Mouse (Mus musculus) hindbrain, embryonic 10.5 days (tissue): ENCODE data around the gene Vim. TPM values are rescaled to one million over a fixed set of nuclear protein-coding genes. Genes with fewer than 3 reads are reported as not detected.
A peak's percentile ranks its signal among the peaks of the same experiment; 100 is the strongest.
"Not testable (repeated sequence)": the region's sequence is repeated elsewhere in the genome, so short reads cannot be mapped to it uniquely, and the experiment has no call there.

Source experiments
- DNase-seq: peaks from one replicate; pipeline ENCODE4 v3.0.0-alpha.2; 2017; ENCODE audit warnings: low spot score
- H3K27ac ChIP-seq: fragments of 300-500 bp; sonication (generic); 2 replicates; pipeline ENCODE4 v1.5.1; 2016; ENCODE audit warnings: mild to moderate bottlenecking, moderate library complexity
- H3K27me3 ChIP-seq: fragments of 300-500 bp; sonication (generic); 2 replicates; pipeline ENCODE4 v1.6.1; 2016; ENCODE audit warnings: mild to moderate bottlenecking; ENCODE audit not compliant: poor library complexity, insufficient read depth, severe bottlenecking
- H3K36me3 ChIP-seq: fragments of 300-500 bp; sonication (generic); 2 replicates; pipeline ENCODE4 v1.6.1; 2016; ENCODE audit warnings: mild to moderate bottlenecking, moderate library complexity
- H3K4me1 ChIP-seq: fragments of 300-500 bp; sonication (generic); replicated peaks from 2 replicates; pipeline ENCODE4 v1.6.1; 2016; ENCODE audit warnings: mild to moderate bottlenecking
- H3K4me3 ChIP-seq: fragments of 300-500 bp; sonication (generic); 2 replicates; pipeline ENCODE4 v1.5.1; 2016; ENCODE audit warnings: mild to moderate bottlenecking, moderate library complexity
- H3K9me3 ChIP-seq: fragments of 300-500 bp; sonication (generic); 2 replicates; pipeline ENCODE4 v1.6.1; 2016; ENCODE audit warnings: mild to moderate bottlenecking, moderate library complexity
- WGBS: fragments of 180-500 bp; shearing (Covaris S2); methylation state at CpG from one replicate; pipeline ENCODE4 v1.1.7; 2016; 5-methylcytosine and 5-hydroxymethylcytosine counted together
- polyA plus RNA-seq: library from polyadenylated mRNA; unstranded; fragments of >200 nt; fragmentation: Nextera tagmentation; extraction: Ambion mirVana; gene quantifications from 2 replicates; pipeline ENCODE4 v1.2.1, GENCODE M21; 2016

Gene Vim
- polyA plus RNA-seq, 1 experiment from 2014 or later, result 1,152 TPM

- Histone ChIP-seq H3K9me3 (no peaks in the 10 kb centered on the region), H3K36me3 (peaks cover 32% of the 10 kb centered on the region), H3K4me3 (peak overlapping the region; percentile 96), H3K27ac (peak overlapping the region; percentile 98), H3K27me3 (no peaks in the 10 kb centered on the region), H3K4me1 (peaks cover 46% of the 10 kb centered on the region)
- under 1% methylated on average over 46 of the region's 46 CpGs for WGBS
- DNase-seq, result peak; percentile 94
These were observed 506 bp downstream of the Vim start for GRCm38 (mm10) chr2:13574066-13574800.

DNA sequence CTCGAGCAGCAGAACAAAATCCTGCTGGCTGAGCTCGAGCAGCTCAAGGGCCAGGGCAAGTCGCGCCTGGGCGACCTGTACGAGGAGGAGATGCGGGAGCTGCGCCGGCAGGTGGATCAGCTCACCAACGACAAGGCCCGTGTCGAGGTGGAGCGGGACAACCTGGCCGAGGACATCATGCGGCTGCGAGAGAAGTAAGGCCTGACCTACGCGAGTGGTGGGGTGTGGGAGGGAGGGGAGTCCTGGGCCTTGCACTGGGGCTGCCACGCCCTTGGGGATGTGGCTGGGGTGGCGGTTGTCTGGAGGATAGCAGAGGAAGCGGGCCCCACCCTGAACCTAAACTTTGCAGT, 1.0 kb downstream of the Vim start:
- Histone ChIP-seq H3K4me1 (peaks cover 46% of the 10 kb centered on the region), H3K4me3 (peak overlapping the region; percentile 96), H3K27ac (peak overlapping the region; percentile 98), H3K9me3 (no peaks in the 10 kb centered on the region), H3K36me3 (peaks cover 38% of the 10 kb centered on the region), H3K27me3 (no peaks in the 10 kb centered on the region)
- WGBS, result under 1% methylated on average over 21 of the region's 21 CpGs
- DNase-seq, result no peak

DNA sequence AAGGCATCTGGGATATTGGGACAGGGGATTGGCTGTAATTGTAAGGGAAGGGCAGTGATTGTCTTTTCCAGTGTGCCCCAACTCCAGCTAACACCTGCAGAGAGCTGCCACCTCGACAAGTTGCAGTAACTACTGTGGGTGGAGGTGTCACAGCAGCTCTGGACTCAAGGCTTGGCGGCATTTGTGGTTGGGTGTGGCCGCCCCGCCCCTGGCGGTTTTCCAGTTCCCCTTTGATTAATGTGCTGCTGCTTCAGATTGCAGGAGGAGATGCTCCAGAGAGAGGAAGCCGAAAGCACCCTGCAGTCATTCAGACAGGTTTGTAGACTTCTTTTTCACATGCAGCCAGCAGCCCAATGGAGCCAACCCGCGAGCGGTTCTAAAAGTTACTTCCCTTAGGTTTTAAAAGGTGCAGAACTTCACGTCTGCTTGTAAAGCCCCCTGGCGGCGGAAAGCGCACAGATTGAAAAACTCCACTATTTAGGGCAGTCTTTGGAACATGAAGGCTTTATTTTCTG, 1.6 kb downstream of the Vim start:
- no peaks in the 10 kb centered on the region for H3K27me3 ChIP-seq
- H3K4me3 ChIP-seq, result peak overlapping the region; percentile 96
- peak; percentile 83 for DNase-seq
- H3K9me3 ChIP-seq, result no peaks in the 10 kb centered on the region
- peaks cover 46% of the 10 kb centered on the region for H3K4me1 ChIP-seq
- peak overlapping the region; percentile 98 for H3K27ac ChIP-seq
- H3K36me3 ChIP-seq, result peaks cover 43% of the 10 kb centered on the region
- 2% methylated on average over 13 of the region's 13 CpGs for WGBS

DNA sequence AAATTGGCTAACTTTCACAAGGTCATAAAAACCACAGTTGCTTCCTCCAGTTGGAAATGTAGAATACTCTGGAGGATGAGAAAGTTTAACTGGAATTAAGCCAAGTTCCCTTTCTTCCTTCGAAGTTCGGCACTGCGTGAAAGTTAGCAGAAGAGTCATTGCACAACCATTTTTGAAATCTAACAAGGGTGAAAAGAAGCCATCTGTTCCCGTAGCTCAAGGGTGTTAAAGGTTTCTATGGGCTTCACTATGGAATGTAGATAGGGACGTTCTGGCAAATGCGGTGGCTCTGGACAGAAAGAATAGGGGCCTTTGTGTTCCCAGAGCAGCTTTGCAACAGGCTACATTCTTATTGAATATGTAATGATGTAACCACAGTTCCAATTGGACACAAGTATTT, 2.2 kb downstream of the Vim start:
- peaks cover 49% of the 10 kb centered on the region for H3K36me3 ChIP-seq
- DNase-seq, result peak; percentile 69
- H3K4me3 ChIP-seq, result peak overlapping the region; percentile 96
- no peaks in the 10 kb centered on the region for H3K27me3 ChIP-seq
- WGBS, result 16% methylated on average over 6 of the region's 6 CpGs
- H3K4me1 ChIP-seq, result peaks cover 46% of the 10 kb centered on the region
- H3K9me3 ChIP-seq, result no peaks in the 10 kb centered on the region
- peak overlapping the region; percentile 98 for H3K27ac ChIP-seq

DNA sequence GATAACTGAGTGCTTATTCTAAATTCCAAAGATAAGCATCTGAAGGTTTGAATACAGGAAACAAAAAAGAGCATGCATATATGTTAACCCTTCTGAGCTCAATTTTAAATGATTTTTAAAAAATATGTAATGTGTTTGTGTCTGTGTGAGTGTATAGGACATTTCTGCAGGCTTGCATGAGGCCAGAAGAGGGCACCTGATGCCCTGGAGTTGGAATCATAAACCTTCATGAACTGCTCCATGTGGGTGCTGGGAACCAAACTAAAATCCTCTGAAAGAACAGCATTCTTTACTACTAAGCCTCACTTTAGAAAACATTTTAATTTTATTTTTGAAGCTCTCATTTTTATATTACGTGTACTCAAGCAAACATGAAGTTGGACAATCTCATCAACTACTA, 3.7 kb downstream of the Vim start:
- Histone ChIP-seq H3K4me3 (peak overlapping the region; percentile 96), H3K36me3 (peaks cover 64% of the 10 kb centered on the region)

DNA sequence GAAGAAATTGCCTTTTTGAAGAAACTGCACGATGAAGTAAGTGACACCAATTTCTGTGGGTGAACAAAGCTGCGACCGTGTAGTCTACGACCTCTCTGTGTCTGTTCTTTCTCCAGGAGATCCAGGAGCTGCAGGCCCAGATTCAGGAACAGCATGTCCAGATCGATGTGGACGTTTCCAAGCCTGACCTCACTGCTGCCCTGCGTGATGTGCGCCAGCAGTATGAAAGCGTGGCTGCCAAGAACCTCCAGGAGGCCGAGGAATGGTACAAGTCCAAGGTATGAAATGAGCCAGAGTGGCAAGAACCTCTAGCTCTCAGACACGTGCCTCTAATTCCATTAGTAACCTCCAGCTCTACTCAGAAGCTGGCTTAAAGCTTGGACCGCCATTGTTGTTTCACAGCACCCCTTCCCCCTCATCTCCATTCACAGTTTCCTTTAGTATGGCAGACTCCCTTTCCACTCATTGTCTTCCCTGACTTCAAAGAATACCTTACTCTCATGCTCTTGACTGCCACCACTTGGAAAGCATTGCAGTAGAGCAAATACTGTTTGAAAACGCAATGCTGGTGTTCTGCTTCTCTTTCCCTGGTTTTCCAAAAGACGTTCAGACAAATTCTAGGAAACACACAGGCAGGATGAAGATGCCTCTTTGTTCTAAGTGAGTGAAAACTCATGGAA, 4.9 kb downstream of the Vim start:
- Histone ChIP-seq H3K9me3 (no peaks in the 10 kb centered on the region), H3K27me3 (no peaks in the 10 kb centered on the region), H3K27ac (no peak overlapping the region), H3K4me1 (peaks cover 22% of the 10 kb centered on the region), H3K36me3 (peaks cover 76% of the 10 kb centered on the region), H3K4me3 (peak overlapping the region; percentile 10; the same call in 1 of the 2 replicates)
- DNase-seq, result no peak
- 73% methylated on average over 14 of the region's 14 CpGs for WGBS

More for the DNA sequence above, 3.7 kb downstream of the Vim start:
- H3K4me1 ChIP-seq, result peaks cover 32% of the 10 kb centered on the region
- H3K9me3 ChIP-seq, result no peaks in the 10 kb centered on the region
- no peaks in the 10 kb centered on the region for H3K27me3 ChIP-seq
- DNase-seq, result no peak
- 97% methylated on average over 1 of the region's 1 CpGs for WGBS
- H3K27ac ChIP-seq, result no peak overlapping the region

GRCm38 (mm10) chr2:13579315-13579714, 5.6 kb downstream of the Vim start:
- H3K27me3 ChIP-seq, result no peaks in the 10 kb centered on the region
- H3K9me3 ChIP-seq, result no peaks in the 10 kb centered on the region
- peaks cover 77% of the 10 kb centered on the region for H3K36me3 ChIP-seq
- 96% methylated on average over 8 of the region's 8 CpGs for WGBS
- no peak overlapping the region for H3K4me3 ChIP-seq
- H3K4me1 ChIP-seq, result peaks cover 22% of the 10 kb centered on the region
- no peak for DNase-seq
- no peak overlapping the region for H3K27ac ChIP-seq

DNA sequence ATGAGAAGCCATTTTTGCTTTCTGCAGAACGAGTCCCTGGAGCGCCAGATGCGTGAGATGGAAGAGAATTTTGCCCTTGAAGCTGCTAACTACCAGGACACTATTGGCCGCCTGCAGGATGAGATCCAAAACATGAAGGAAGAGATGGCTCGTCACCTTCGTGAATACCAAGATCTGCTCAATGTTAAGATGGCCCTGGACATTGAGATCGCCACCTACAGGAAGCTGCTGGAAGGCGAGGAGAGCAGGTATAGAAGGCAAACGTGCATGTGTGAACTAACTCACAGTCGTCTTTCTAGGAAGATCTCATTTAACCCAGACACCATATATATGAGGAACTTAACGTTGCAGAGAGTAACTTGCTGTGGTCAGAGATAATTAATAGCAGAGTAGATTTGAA, 6.3 kb downstream of the Vim start:
- Histone ChIP-seq H3K27ac (no peak overlapping the region), H3K36me3 (peaks cover 77% of the 10 kb centered on the region), H3K4me3 (no peak overlapping the region), H3K4me1 (peaks cover 22% of the 10 kb centered on the region), H3K9me3 (no peaks in the 10 kb centered on the region), H3K27me3 (no peaks in the 10 kb centered on the region)
- WGBS, result 70% methylated on average over 11 of the region's 11 CpGs
- DNase-seq, result peak; percentile 22

GRCm38 (mm10) chr2:13582184-13582583, 8.5 kb downstream of the Vim start:
- Histone ChIP-seq H3K27me3 (no peaks in the 10 kb centered on the region), H3K4me3 (no peak overlapping the region), H3K27ac (no peak overlapping the region), H3K4me1 (peaks cover 13% of the 10 kb centered on the region), H3K9me3 (no peaks in the 10 kb centered on the region), H3K36me3 (peaks cover 64% of the 10 kb centered on the region)
- 92% methylated on average over 3 of the region's 3 CpGs for WGBS
- no peak for DNase-seq

DNA sequence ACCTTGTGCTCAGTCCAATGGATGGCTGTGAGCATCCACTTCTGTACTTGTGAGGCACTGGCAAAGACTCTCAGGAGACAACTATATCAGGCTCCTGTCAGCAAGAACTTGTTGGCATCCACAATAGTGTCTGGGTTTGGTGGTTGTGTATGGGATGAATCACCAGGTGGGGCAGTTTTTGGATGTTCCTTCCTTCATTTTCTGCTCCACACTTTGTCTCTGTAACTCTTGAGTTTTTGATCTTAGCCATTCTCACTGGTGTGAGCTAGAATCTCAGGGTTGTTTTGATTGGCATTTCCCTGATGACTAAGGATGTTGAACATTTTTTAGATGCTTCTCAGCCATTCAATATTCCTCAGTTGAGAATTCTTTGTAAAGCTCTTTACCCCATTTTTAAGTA, 10.0 kb downstream of the Vim start:
- H3K4me1 ChIP-seq, H3K27ac ChIP-seq, H3K27me3 ChIP-seq, H3K4me3 ChIP-seq, H3K9me3 ChIP-seq, DNase-seq: not testable (repeated sequence)
- peaks cover 50% of the 10 kb centered on the region for H3K36me3 ChIP-seq

DNA sequence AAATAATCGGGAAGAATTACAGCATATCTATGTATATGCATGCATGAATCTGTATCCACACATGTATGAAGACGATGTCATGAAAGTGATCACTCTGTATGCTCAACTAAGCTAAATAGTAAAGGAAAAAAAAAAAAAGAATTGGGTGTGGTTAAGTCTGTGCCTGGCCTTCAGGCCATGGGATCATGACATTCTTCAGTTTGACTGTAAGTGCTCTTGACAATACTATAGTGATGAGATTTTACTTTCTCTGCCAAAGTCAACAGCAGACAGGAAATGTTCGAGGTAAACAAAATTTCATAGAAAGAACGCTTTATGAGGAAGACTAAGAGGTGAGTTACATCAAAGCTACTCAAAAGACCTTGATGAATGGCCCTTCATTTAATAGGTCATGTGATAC, 19.6 kb downstream of the Vim start:
- no peak for DNase-seq
- WGBS, result 85% methylated on average over 4 of the region's 4 CpGs
- Histone ChIP-seq H3K27me3 (no peaks in the 10 kb centered on the region), H3K4me3 (no peak overlapping the region), H3K27ac (no peak overlapping the region), H3K9me3 (no peaks in the 10 kb centered on the region), H3K4me1 (no peaks in the 10 kb centered on the region), H3K36me3 (no peaks in the 10 kb centered on the region)

DNA sequence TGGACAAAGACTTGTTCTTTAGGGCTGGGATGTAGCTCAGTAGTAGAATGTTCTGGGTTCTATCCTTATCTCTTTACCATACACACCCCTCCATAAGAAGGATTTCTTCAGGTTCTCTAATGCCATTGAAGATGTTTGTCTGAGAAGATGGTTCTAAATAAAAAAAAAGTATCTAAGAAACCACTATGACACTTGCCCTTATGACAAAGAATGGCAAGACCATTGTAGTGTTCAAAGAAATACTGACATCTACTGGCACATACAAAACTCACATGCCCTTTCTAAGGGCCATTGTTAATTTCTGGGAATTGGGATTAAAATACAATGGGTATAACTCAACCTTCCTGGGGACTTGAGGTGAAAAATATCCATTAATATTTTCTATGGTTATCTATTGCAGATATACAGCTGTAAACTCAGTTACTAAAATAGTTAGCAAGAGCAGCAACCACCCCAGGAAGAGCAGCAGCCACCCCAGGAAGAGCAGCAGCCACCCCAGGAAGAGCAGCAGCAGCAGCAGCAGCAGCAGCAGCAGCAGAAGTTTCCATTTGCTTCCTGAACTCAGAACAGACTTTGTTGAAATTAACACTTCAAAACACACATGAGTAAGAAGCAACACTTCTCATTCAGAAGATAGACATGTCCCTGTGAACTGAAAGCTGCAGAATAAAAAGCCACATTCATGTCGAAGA, 23.4 kb downstream of the Vim start:
- DNase-seq, result no peak
- H3K4me3 ChIP-seq, result no peak overlapping the region
- WGBS, result 93% methylated on average over 1 of the region's 1 CpGs

GRCm38 (mm10) chr2:13598166-13598565, 24.4 kb downstream of the Vim start:
- WGBS, result 76% methylated on average over 5 of the region's 5 CpGs
- Histone ChIP-seq H3K9me3 (no peaks in the 10 kb centered on the region), H3K27me3 (no peaks in the 10 kb centered on the region), H3K36me3 (no peaks in the 10 kb centered on the region), H3K4me3 (no peak overlapping the region), H3K27ac (no peak overlapping the region), H3K4me1 (no peaks in the 10 kb centered on the region)
- DNase-seq, result no peak

More for the DNA sequence above, 23.4 kb downstream of the Vim start:
- H3K27ac ChIP-seq, result no peak overlapping the region; the same call in 1 of the 2 replicates
- H3K4me1 ChIP-seq, result no peaks in the 10 kb centered on the region
- no peaks in the 10 kb centered on the region for H3K27me3 ChIP-seq
- no peaks in the 10 kb centered on the region for H3K9me3 ChIP-seq
- H3K36me3 ChIP-seq, result no peaks in the 10 kb centered on the region
